Mouse (Mus musculus) lung, adult 2 months (tissue): ENCODE results near the gene Sema5b.

ENCODE experiments used
- CTCF ChIP-seq: fragments of 200-500 bp; IDR thresholded peaks from 2 replicates; pipeline ENCODE4 v1.5.1; 2011; ENCODE audit warnings: mild to moderate bottlenecking, low read length, control low read depth; ENCODE audit not compliant: insufficient read depth
- POLR2A ChIP-seq: fragments of 200-500 bp; IDR thresholded peaks from 2 replicates; pipeline ENCODE4 v1.6.1; 2011; ENCODE audit warnings: low read depth, mild to moderate bottlenecking, control low read depth, low read length, borderline replicate concordance; ENCODE audit errors: extremely low read depth

DNA sequence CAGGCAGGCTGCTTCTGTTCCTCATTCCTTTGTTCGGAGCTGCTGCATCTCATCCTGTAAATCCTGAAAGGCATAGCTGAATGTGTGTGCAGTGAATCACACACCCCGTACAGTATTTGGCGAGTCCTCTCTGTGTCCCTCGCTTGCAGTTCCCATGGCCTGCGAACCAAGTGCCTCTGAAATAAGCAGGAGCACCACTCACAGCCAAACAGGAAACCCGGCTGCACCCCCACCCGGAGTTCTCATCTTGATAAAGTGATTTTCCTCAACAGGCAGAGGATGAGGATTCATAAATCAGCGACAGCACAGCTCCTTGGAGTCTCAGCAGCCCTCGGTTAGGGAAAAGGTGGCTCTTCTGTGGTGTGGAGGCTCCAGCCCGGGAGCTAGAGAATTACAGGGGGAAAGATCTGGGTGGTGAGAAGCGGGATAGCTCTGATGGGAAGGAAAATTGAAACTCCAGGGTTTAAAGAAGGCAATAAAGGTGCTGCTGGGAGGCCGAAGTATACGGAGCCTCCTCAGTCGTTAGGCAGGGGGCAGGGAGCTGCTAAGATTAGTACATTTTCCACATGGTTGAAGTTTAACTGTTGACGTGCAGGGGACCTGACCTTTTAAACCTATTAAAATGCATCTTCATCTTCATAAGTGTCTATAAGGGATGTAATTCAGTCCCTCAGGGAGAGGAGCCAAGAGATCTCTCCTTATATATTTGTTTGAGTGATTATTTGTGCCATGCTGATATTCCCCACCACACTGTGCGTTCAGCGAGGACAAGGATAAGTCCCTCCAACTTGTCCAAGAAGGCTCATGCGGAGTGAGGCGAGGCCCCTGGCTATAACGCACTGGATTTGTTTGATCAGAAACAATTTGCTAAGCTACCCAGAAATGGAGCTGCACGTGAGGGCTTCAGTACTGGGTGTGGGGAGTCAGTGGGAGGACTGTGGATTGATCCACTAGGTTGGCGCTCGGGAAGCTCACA is 22.7 kb upstream of the Sema5b start:
- TF ChIP-seq CTCF = no peak
- no peak for TF ChIP-seq POLR2A
